In the genomic region with DNA sequence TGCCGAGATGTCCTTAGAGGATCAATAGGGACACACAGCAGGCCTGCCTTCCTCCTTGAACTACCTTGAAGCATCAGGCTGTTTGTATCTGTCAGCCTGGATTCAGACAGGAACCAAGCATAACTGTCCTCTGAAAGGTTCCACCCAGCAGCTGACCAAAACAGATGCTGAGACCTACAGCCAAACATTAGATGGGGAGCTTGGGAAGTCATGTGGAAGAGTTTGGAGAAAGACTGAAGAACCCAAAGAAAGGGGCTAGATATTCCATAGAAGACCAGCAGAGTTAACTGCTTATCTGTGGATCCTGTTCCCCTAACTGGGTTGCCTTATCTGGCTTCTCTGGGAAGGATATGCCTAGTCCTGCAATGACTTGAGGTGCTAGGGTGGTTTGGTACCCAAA, we compare ENCODE assay signal across 16 mouse cellular contexts.
"Had no signal": no experiment of that assay in that cellular context is flagged by ENCODE, and none has a peak within 500 bp of the region (broad histone marks: within the 10 kb centered on the region; RNA-seq: fewer than 3 reads in every experiment).

No protein-coding gene starts in this region.

- H3K4me1 ChIP-seq: stomach, embryonic 15.5 days had no signal

- H3K27me3 ChIP-seq: neural tube, embryonic 13.5 days; neural tube, embryonic 15.5 days; stomach, embryonic 15.5 days had no signal

- H3K4me2 ChIP-seq: neural tube, embryonic 13.5 days; neural tube, embryonic 15.5 days; stomach, embryonic 15.5 days had no signal

- H3K4me3 ChIP-seq: neural tube, embryonic 13.5 days; neural tube, embryonic 15.5 days; stomach, embryonic 15.5 days had no signal

- H3K9ac ChIP-seq: neural tube, embryonic 13.5 days; neural tube, embryonic 15.5 days; stomach, embryonic 15.5 days had no signal

- H3K27ac ChIP-seq: neural tube, embryonic 13.5 days; neural tube, embryonic 15.5 days; stomach, embryonic 15.5 days; stomach, postnatal 0 days had no signal

- H3K36me3 ChIP-seq: neural tube, embryonic 13.5 days; neural tube, embryonic 15.5 days had no signal

- H3K9me3 ChIP-seq: neural tube, embryonic 13.5 days; neural tube, embryonic 15.5 days; stomach, embryonic 15.5 days had no signal

- DNase-seq: retina, postnatal 1 day; right cerebral cortex, adult 18-20 months; right cerebral cortex, postnatal 14 days; right cerebral cortex, postnatal 25 days; right cerebral cortex, postnatal 4 days; spleen, adult 18-20 months; thymus, adult 18-20 months; thymus, adult 2 months; thymus, postnatal 14 days; thymus, postnatal 25 days; thymus, postnatal 36 days; thymus, postnatal 4 days had no signal
